Mouse (Mus musculus) G1E (cell line): Measurements from ENCODE around the gene Jmjd4. TPM values are rescaled to one million over a fixed set of nuclear protein-coding genes. Genes with fewer than 3 reads are reported as not detected.

Source experiments
- ATAC-seq: 2 replicates; pipeline ENCODE4 v1.8.0; 2016; ENCODE audit warnings: mild to moderate bottlenecking; ENCODE audit not compliant: insufficient number of reproducible peaks, poor library complexity, low FRiP score, severe bottlenecking; ENCODE audit errors: extremely low read depth
- DNase-seq: peaks from one replicate; pipeline ENCODE4 v3.0.0; 2012; ENCODE audit warnings: low spot score
- H3K27me3 ChIP-seq: 2 replicates; pipeline ENCODE4 v1.6.1; 2012; ENCODE audit warnings: mild to moderate bottlenecking, low read length, inconsistent platforms; ENCODE audit not compliant: insufficient read depth
- H3K36me3 ChIP-seq: replicated peaks from 2 replicates; pipeline ENCODE3; 2012; ENCODE audit warnings: mild to moderate bottlenecking, inconsistent platforms
- H3K4me1 ChIP-seq: 2 replicates; pipeline ENCODE4 v1.6.1; 2012; ENCODE audit warnings: low read depth, low read length, inconsistent platforms, mixed read lengths; ENCODE audit not compliant: insufficient read depth
- H3K4me3 ChIP-seq: 2 replicates; pipeline ENCODE4 v1.5.1; 2012; ENCODE audit warnings: low read depth, mild to moderate bottlenecking, inconsistent platforms, low read length, moderate library complexity, mixed read lengths
- H3K9me3 ChIP-seq: replicated peaks from 2 replicates; pipeline ENCODE4 v1.6.1; 2012; ENCODE audit warnings: inconsistent platforms
- CTCF ChIP-seq: IDR thresholded peaks from 2 replicates; pipeline ENCODE4 v1.5.1; 2012; ENCODE audit warnings: low read depth, low read length, inconsistent platforms, mixed read lengths
- GATA1 ChIP-seq: IDR thresholded peaks from 2 replicates; pipeline ENCODE4 v1.6.1; 2012; ENCODE audit warnings: borderline replicate concordance, low read length, inconsistent platforms, mixed read lengths
- GATA2 ChIP-seq: IDR thresholded peaks from 2 replicates; pipeline ENCODE4 v1.6.1; 2012; ENCODE audit warnings: low read depth, low read length, inconsistent platforms, borderline replicate concordance
- POLR2AphosphoS5 ChIP-seq: IDR thresholded peaks from 2 replicates; pipeline ENCODE4 v1.6.1; 2012; ENCODE audit warnings: low read depth, low read length, inconsistent platforms; ENCODE audit not compliant: insufficient replicate concordance
- TAL1 ChIP-seq: conservative IDR thresholded peaks from 2 replicates; pipeline ENCODE4 v1.6.1; 2012; ENCODE audit warnings: low read depth, low read length, inconsistent platforms, mixed read lengths
- polyA plus RNA-seq: library from polyadenylated mRNA; stranded (reverse); fragments of >175 nt; gene quantifications from 2 replicates; pipeline ENCODE4 v1.2.3, GENCODE M21; 2012
- total RNA-seq, 2 experiments: library from RNA; stranded (forward) in 1 of 2; stranded (reverse) in 1 of 2; fragments of 200-1000 nt in 1 of 2; fragments of >200 nt in 1 of 2; fragmentation: Nextera tagmentation in 1 of 2; gene quantifications; 2 replicates each; pipeline ENCODE4 v1.2.3; 2014 to 2017

The Jmjd4 gene
- total and polyA plus RNA-seq, 3 experiments: 7.4 to 12.9 (median 11.7) TPM

- H3K4me3 ChIP-seq: no peak overlapping the region
- no peaks in the 10 kb centered on the region for H3K27me3 ChIP-seq
- no peak for ATAC-seq
- H3K9me3 ChIP-seq: no peaks in the 10 kb centered on the region
- no peak for DNase-seq
- peaks cover 9% of the 10 kb centered on the region for H3K4me1 ChIP-seq
- no peak for TF ChIP-seq GATA2
- TF ChIP-seq POLR2AphosphoS5: no peak
- TF ChIP-seq GATA1: no peak
- TF ChIP-seq CTCF: no peak
- TF ChIP-seq TAL1: no peak
- peaks cover 81% of the 10 kb centered on the region for H3K36me3 ChIP-seq
Observed at GRCm38 (mm10) chr11:59418708-59419107, 31.1 kb upstream of the Jmjd4 start.

- Histone ChIP-seq H3K4me3 (no peak overlapping the region), H3K36me3 (peaks cover 87% of the 10 kb centered on the region), H3K9me3 (no peaks in the 10 kb centered on the region), H3K27me3 (no peaks in the 10 kb centered on the region), H3K4me1 (peaks cover 9% of the 10 kb centered on the region)
- TF ChIP-seq POLR2AphosphoS5 (no peak), CTCF (no peak), GATA1 (no peak), TAL1 (no peak), GATA2 (no peak)
- DNase-seq (no peak), ATAC-seq (no peak)
Observed at GRCm38 (mm10) chr11:59421436-59421835, 28.4 kb upstream of the Jmjd4 start.

GRCm38 (mm10) chr11:59421967-59422366, 27.9 kb upstream of the Jmjd4 start:
- Histone ChIP-seq H3K4me1 (peaks cover 9% of the 10 kb centered on the region), H3K9me3 (no peaks in the 10 kb centered on the region), H3K4me3 (no peak overlapping the region), H3K36me3 (peaks cover 87% of the 10 kb centered on the region), H3K27me3 (no peaks in the 10 kb centered on the region)
- DNase-seq: no peak
- no peak for ATAC-seq
- TF ChIP-seq GATA1: no peak
- no peak for TF ChIP-seq POLR2AphosphoS5
- TF ChIP-seq GATA2: no peak
- no peak for TF ChIP-seq CTCF
- TF ChIP-seq TAL1: no peak

- ATAC-seq (no peak), DNase-seq (no peak)
- TF ChIP-seq TAL1 (no peak), GATA2 (no peak), GATA1 (no peak), CTCF (no peak), POLR2AphosphoS5 (no peak)
- Histone ChIP-seq H3K27me3 (no peaks in the 10 kb centered on the region), H3K36me3 (peaks cover 93% of the 10 kb centered on the region), H3K4me3 (no peak overlapping the region), H3K4me1 (peaks cover 9% of the 10 kb centered on the region), H3K9me3 (no peaks in the 10 kb centered on the region)
Observed at GRCm38 (mm10) chr11:59423010-59423588, 26.7 kb upstream of the Jmjd4 start.

GRCm38 (mm10) chr11:59425671-59426101, 24.2 kb upstream of the Jmjd4 start:
- Histone ChIP-seq H3K36me3 (peaks cover 79% of the 10 kb centered on the region), H3K9me3 (no peaks in the 10 kb centered on the region), H3K4me3 (no peak overlapping the region), H3K4me1 (no peaks in the 10 kb centered on the region), H3K27me3 (no peaks in the 10 kb centered on the region)
- TF ChIP-seq POLR2AphosphoS5 (no peak), GATA2 (no peak), CTCF (no peak), GATA1 (no peak), TAL1 (no peak)
- ATAC-seq (no peak), DNase-seq (no peak)

GRCm38 (mm10) chr11:59428057-59428660, 21.7 kb upstream of the Jmjd4 start:
- no peak for DNase-seq
- Histone ChIP-seq H3K27me3 (no peaks in the 10 kb centered on the region), H3K4me1 (peaks cover 2% of the 10 kb centered on the region; the same call in 1 of the 2 replicates), H3K36me3 (peaks cover 76% of the 10 kb centered on the region), H3K9me3 (no peaks in the 10 kb centered on the region), H3K4me3 (no peak overlapping the region)
- TF ChIP-seq TAL1: no peak
- no peak for ATAC-seq

GRCm38 (mm10) chr11:59429959-59430358, 19.9 kb upstream of the Jmjd4 start:
- Histone ChIP-seq H3K27me3 (no peaks in the 10 kb centered on the region), H3K36me3 (peaks cover 64% of the 10 kb centered on the region), H3K4me3 (no peak overlapping the region), H3K9me3 (no peaks in the 10 kb centered on the region), H3K4me1 (peaks cover 2% of the 10 kb centered on the region; the same call in 1 of the 2 replicates)
- ATAC-seq (no peak), DNase-seq (no peak)
- TF ChIP-seq POLR2AphosphoS5 (no peak), GATA1 (no peak), TAL1 (no peak), GATA2 (no peak), CTCF (no peak)
